Mouse (Mus musculus) embryo, embryonic 9.5 days (tissue): ENCODE measurements around the gene Rnf26.
A peak's percentile ranks its signal among the peaks of the same experiment; 100 is the strongest.

Experiments used
- DNase-seq: peaks from one replicate; pipeline ENCODE4 v3.0.0-alpha.2; 2017; ENCODE audit errors: extremely low spot score

Gene Rnf26

GRCm38 (mm10) chr9:44093612-44094503 lies 19.5 kb downstream of the Rnf26 start:
- peak; percentile 80 for DNase-seq

- no peak for DNase-seq
Measured at GRCm38 (mm10) chr9:44088877-44089608, 24.3 kb downstream of the Rnf26 start.

- peak; percentile 15 for DNase-seq
Measured at GRCm38 (mm10) chr9:44087761-44088455, 25.4 kb downstream of the Rnf26 start.

GRCm38 (mm10) chr9:44086960-44087359 lies 26.4 kb downstream of the Rnf26 start:
- DNase-seq = no peak

GRCm38 (mm10) chr9:44085741-44086665 lies 27.3 kb downstream of the Rnf26 start:
- DNase-seq = no peak

GRCm38 (mm10) chr9:44085276-44085675 lies 28.0 kb downstream of the Rnf26 start:
- DNase-seq = no peak

GRCm38 (mm10) chr9:44084659-44085229 lies 28.6 kb downstream of the Rnf26 start:
- peak; percentile 97 for DNase-seq

GRCm38 (mm10) chr9:44084236-44084635 lies 29.1 kb downstream of the Rnf26 start:
- no peak for DNase-seq

GRCm38 (mm10) chr9:44083392-44084121 lies 29.8 kb downstream of the Rnf26 start:
- peak; percentile 14 for DNase-seq

GRCm38 (mm10) chr9:44082266-44082665 lies 31.1 kb downstream of the Rnf26 start:
- DNase-seq = no peak

GRCm38 (mm10) chr9:44081581-44081980 lies 31.7 kb downstream of the Rnf26 start:
- DNase-seq = no peak

GRCm38 (mm10) chr9:44080953-44081352 lies 32.4 kb downstream of the Rnf26 start:
- DNase-seq = no peak

- DNase-seq = no peak
Measured at GRCm38 (mm10) chr9:44079997-44080780, 33.1 kb downstream of the Rnf26 start.

GRCm38 (mm10) chr9:44078955-44079756 lies 34.2 kb downstream of the Rnf26 start:
- DNase-seq = no peak

GRCm38 (mm10) chr9:44078136-44078797 lies 35.0 kb downstream of the Rnf26 start:
- DNase-seq = no peak

GRCm38 (mm10) chr9:44077266-44077910 lies 35.9 kb downstream of the Rnf26 start:
- DNase-seq = no peak

GRCm38 (mm10) chr9:44076764-44077120 lies 36.6 kb downstream of the Rnf26 start:
- DNase-seq = peak; percentile 66
